Mouse (Mus musculus) heart, embryonic 13.5 days (tissue): ENCODE results near the gene Setd3. TPM values are rescaled to one million over a fixed set of nuclear protein-coding genes. Genes with fewer than 3 reads are reported as not detected.
A peak's percentile ranks its signal among the peaks of the same experiment; 100 is the strongest.

ENCODE experiments used
- ATAC-seq: fragments of 200-750 bp; cut with Nextera tagmentation; 2 replicates; pipeline ENCODE4 v1.8.0; 2017; ENCODE audit warnings: moderate TSS enrichment; ENCODE audit not compliant: insufficient number of reproducible peaks, low FRiP score, low TSS enrichment; ENCODE audit errors: extremely low read depth
- H3K27ac ChIP-seq: fragments of 300-500 bp; sonication (generic); replicated peaks from 2 replicates; pipeline ENCODE4 v1.5.1; 2015; ENCODE audit warnings: moderate library complexity, mild to moderate bottlenecking, inconsistent platforms
- H3K27me3 ChIP-seq: fragments of 300-500 bp; sonication (generic); replicated peaks from 2 replicates; pipeline ENCODE4 v1.6.1; 2015; ENCODE audit warnings: mild to moderate bottlenecking, inconsistent platforms
- H3K36me3 ChIP-seq: fragments of 300-500 bp; sonication (generic); 2 replicates; pipeline ENCODE4 v1.6.1; 2015; ENCODE audit warnings: mild to moderate bottlenecking, inconsistent platforms
- H3K4me1 ChIP-seq: fragments of 300-500 bp; sonication (generic); 2 replicates; pipeline ENCODE4 v1.6.1; 2015; ENCODE audit warnings: inconsistent platforms
- H3K4me2 ChIP-seq: fragments of 300-500 bp; sonication (generic); 2 replicates; pipeline ENCODE4 v1.6.1; 2015; ENCODE audit warnings: inconsistent platforms, mild to moderate bottlenecking, moderate library complexity
- H3K4me3 ChIP-seq: fragments of 300-500 bp; sonication (generic); 2 replicates; pipeline ENCODE4 v1.5.1; 2015; ENCODE audit warnings: moderate library complexity, mild to moderate bottlenecking, inconsistent platforms
- H3K9ac ChIP-seq: fragments of 300-500 bp; sonication (generic); 2 replicates; pipeline ENCODE4 v1.6.1; 2015; ENCODE audit warnings: inconsistent platforms, mild to moderate bottlenecking, moderate library complexity
- H3K9me3 ChIP-seq: fragments of 300-500 bp; sonication (generic); 2 replicates; pipeline ENCODE4 v1.6.1; 2016; ENCODE audit warnings: inconsistent platforms
- WGBS: fragments of 180-500 bp; shearing (Covaris S2); methylation state at CpG from one replicate; pipeline ENCODE4 v1.1.7; 2015; ENCODE audit warnings: mixed read lengths; 5-methylcytosine and 5-hydroxymethylcytosine counted together
- polyA plus RNA-seq: library from polyadenylated mRNA; unstranded; fragments of >200 nt; fragmentation: Nextera tagmentation; extraction: Ambion mirVana; gene quantifications from 2 replicates; pipeline ENCODE4 v1.2.1, GENCODE M21; 2015

Setd3 gene
- polyA plus RNA-seq, 1 experiment from 2014 or later = 63.0 TPM

GRCm38 (mm10) chr12:108200094-108200493 is 21.0 kb upstream of the Setd3 start:
- H3K4me2 ChIP-seq = no peak overlapping the region
- H3K9ac ChIP-seq = no peak overlapping the region
- H3K9me3 ChIP-seq = no peaks in the 10 kb centered on the region
- 81% methylated on average over 1 of the region's 1 CpGs for WGBS
- H3K27ac ChIP-seq = no peak overlapping the region
- no peak overlapping the region for H3K4me3 ChIP-seq
- H3K36me3 ChIP-seq = peaks cover 99% of the 10 kb centered on the region
- H3K27me3 ChIP-seq = no peaks in the 10 kb centered on the region
- no peak for ATAC-seq
- no peaks in the 10 kb centered on the region for H3K4me1 ChIP-seq

- no peaks in the 10 kb centered on the region for H3K27me3 ChIP-seq
- no peak for ATAC-seq
- no peak overlapping the region for H3K9ac ChIP-seq
- no peaks in the 10 kb centered on the region for H3K4me1 ChIP-seq
- H3K36me3 ChIP-seq = peaks cover 99% of the 10 kb centered on the region
- WGBS = 68% methylated on average over 4 of the region's 4 CpGs
- H3K4me2 ChIP-seq = no peak overlapping the region
- no peak overlapping the region for H3K27ac ChIP-seq
- no peak overlapping the region for H3K4me3 ChIP-seq
- no peaks in the 10 kb centered on the region for H3K9me3 ChIP-seq
Measured at GRCm38 (mm10) chr12:108198447-108198846, 19.3 kb upstream of the Setd3 start.

DNA sequence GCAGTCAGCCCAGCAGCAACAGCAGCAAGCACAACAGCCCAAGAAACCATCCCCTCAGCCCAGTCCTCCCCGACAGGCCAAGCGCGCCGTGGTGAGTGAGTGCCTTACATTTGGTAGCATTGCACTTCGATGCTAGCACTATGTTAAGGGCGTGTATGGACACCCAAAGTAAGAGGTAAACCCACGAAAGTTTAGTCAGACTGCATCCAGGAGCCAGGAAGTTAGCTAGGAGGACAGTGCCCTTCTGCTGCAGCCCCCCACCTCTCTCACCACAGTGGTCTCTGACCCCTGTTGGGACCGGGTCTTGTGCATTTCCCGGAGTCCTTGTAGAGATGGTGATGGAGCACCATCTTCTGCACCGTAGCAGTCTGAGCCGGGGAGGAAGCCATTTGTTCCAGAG is 16.6 kb upstream of the Setd3 start:
- ATAC-seq = no peak
- 88% methylated on average over 11 of the region's 11 CpGs for WGBS
- Histone ChIP-seq H3K27me3 (no peaks in the 10 kb centered on the region), H3K4me1 (no peaks in the 10 kb centered on the region), H3K9ac (no peak overlapping the region), H3K4me3 (no peak overlapping the region), H3K4me2 (no peak overlapping the region), H3K27ac (no peak overlapping the region), H3K36me3 (peaks cover 98% of the 10 kb centered on the region), H3K9me3 (no peaks in the 10 kb centered on the region)

GRCm38 (mm10) chr12:108193878-108194277 is 14.8 kb upstream of the Setd3 start:
- Histone ChIP-seq H3K27me3 (no peaks in the 10 kb centered on the region), H3K27ac (no peak overlapping the region), H3K9ac (no peak overlapping the region), H3K4me2 (no peak overlapping the region), H3K9me3 (no peaks in the 10 kb centered on the region), H3K36me3 (peaks cover 98% of the 10 kb centered on the region), H3K4me1 (no peaks in the 10 kb centered on the region), H3K4me3 (no peak overlapping the region)
- no peak for ATAC-seq
- 91% methylated on average over 5 of the region's 5 CpGs for WGBS

GRCm38 (mm10) chr12:108187541-108188091 is 8.5 kb upstream of the Setd3 start:
- Histone ChIP-seq H3K9ac (no peak overlapping the region), H3K4me2 (no peak overlapping the region), H3K4me1 (no peaks in the 10 kb centered on the region), H3K27me3 (no peaks in the 10 kb centered on the region), H3K4me3 (no peak overlapping the region), H3K27ac (no peak overlapping the region), H3K36me3 (peaks cover 88% of the 10 kb centered on the region), H3K9me3 (no peaks in the 10 kb centered on the region)
- ATAC-seq = no peak
- WGBS = 89% methylated on average over 6 of the region's 6 CpGs

GRCm38 (mm10) chr12:108181716-108182115 is 2.6 kb upstream of the Setd3 start:
- H3K36me3 ChIP-seq = peaks cover 43% of the 10 kb centered on the region
- WGBS = 87% methylated on average over 6 of the region's 6 CpGs
- no peaks in the 10 kb centered on the region for H3K27me3 ChIP-seq
- H3K4me2 ChIP-seq = no peak overlapping the region
- no peak overlapping the region for H3K4me3 ChIP-seq
- ATAC-seq = no peak
- no peak overlapping the region for H3K9ac ChIP-seq
- H3K27ac ChIP-seq = no peak overlapping the region
- no peaks in the 10 kb centered on the region for H3K9me3 ChIP-seq
- H3K4me1 ChIP-seq = peaks cover 25% of the 10 kb centered on the region

DNA sequence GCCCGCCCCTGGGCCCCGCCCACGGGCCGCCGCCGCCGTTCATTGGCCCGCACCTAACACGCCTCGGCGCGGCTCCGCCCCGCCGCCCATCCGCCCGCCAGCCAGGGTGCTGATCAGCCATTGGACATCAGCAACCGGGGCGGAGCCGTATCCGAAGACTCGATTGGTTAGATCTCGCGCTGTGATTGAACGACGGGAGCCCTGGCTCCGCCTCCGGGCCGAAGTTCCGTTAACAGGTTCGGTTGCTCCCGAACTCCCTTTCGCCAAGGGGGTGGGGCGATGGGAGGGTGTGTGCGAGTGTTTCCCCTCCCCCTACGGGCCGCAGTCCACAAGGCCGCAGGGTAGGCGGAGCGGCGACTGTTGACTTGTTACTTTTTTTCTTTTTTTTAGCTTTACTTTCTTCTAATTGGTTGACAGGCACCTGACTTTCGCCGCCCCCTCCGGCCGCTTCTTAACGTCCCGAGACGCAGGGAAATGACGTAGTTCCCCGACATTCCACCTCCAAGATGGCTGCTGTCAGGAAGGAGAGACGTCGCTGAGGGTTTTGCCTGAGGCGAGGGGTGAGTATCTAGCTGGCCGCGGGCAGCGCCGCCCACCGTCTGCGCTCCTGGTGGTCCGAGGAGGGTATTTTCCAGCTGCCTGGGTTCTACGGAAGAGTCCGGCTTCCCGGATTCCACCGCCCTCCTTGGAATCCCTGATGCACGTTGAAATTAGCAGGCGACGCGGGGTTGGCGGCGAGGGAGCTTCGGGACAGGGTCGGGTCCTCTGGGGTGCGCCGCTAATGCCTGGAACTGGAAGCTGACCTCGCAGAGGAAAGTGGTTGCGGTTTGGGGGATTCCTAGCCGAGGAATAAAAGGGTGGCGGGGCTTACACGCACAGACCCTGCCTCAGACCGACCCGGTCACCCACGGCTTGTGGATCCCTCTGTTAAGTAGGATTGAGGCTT is 480 bp upstream of the Setd3 start, which contains the start of gene Ccnk:
Gene Ccnk (plus strand): TSS at position 259 of the 946 bp plus-strand sequence.
- Histone ChIP-seq H3K9ac (peak within 1 kb of the TSS; percentile 97), H3K27ac (peak within 1 kb of the TSS; percentile 87), H3K27me3 (no peaks in the 10 kb centered on the region), H3K4me2 (peak within 1 kb of the TSS; percentile 95), H3K4me3 (peak within 1 kb of the TSS; percentile 68), H3K9me3 (no peaks in the 10 kb centered on the region), H3K4me1 (peaks cover 43% of the 10 kb centered on the region), H3K36me3 (peaks cover 29% of the 10 kb centered on the region)
- WGBS = under 1% methylated on average over 82 of the region's 82 CpGs
- ATAC-seq = peak; percentile 97

GRCm38 (mm10) chr12:108178331-108179245 is 526 bp downstream of the Setd3 start:
- peak overlapping the region; percentile 87 for H3K27ac ChIP-seq
- under 1% methylated on average over 102 of the region's 103 CpGs for WGBS
- H3K9me3 ChIP-seq = no peaks in the 10 kb centered on the region
- peak overlapping the region; percentile 92 for H3K9ac ChIP-seq
- peak; percentile 14 for ATAC-seq
- H3K36me3 ChIP-seq = peaks cover 21% of the 10 kb centered on the region
- H3K27me3 ChIP-seq = no peaks in the 10 kb centered on the region
- peak overlapping the region; percentile 86 for H3K4me2 ChIP-seq
- H3K4me3 ChIP-seq = peak overlapping the region; percentile 68
- peaks cover 44% of the 10 kb centered on the region for H3K4me1 ChIP-seq

DNA sequence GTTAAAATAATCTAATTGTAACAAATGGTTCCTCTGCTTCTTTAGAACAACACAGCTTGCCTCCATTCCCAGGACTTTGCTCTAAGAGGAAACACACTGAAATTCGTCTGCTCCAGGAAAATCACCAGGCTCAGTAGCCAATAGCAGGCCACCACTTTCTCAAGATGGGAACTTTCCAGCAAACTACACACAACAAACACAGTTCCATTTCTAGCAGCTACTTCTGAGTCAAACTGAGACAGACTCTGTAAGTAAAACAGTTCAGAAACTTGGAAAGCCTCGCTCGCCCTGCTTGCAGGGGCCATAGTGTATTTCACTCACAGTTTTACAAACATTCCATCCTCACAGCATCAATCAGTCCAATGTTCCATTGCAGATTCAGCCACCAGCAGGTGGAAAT is 2.7 kb downstream of the Setd3 start:
- Histone ChIP-seq H3K36me3 (no peaks in the 10 kb centered on the region), H3K27ac (no peak overlapping the region), H3K4me2 (no peak overlapping the region), H3K4me1 (peaks cover 64% of the 10 kb centered on the region), H3K27me3 (no peaks in the 10 kb centered on the region), H3K9ac (no peak overlapping the region), H3K4me3 (no peak overlapping the region), H3K9me3 (no peaks in the 10 kb centered on the region)
- 81% methylated on average over 3 of the region's 3 CpGs for WGBS
- ATAC-seq = no peak

- WGBS = 65% methylated on average over 8 of the region's 8 CpGs
- Histone ChIP-seq H3K9ac (no peak overlapping the region), H3K4me3 (no peak overlapping the region), H3K27ac (no peak overlapping the region), H3K9me3 (no peaks in the 10 kb centered on the region), H3K36me3 (no peaks in the 10 kb centered on the region), H3K4me2 (no peak overlapping the region), H3K27me3 (no peaks in the 10 kb centered on the region), H3K4me1 (peaks cover 62% of the 10 kb centered on the region)
- no peak for ATAC-seq
Measured at GRCm38 (mm10) chr12:108174606-108175505, 4.3 kb downstream of the Setd3 start.
